Mouse (Mus musculus) left cerebral cortex, postnatal 25 days (tissue): Measurements from ENCODE around the gene Phrf1. TPM values are rescaled to one million over a fixed set of nuclear protein-coding genes. Genes with fewer than 3 reads are reported as not detected.

Experiments
- DNase-seq, 2 experiments: peaks; one replicate each; pipeline ENCODE4 v3.0.0; 2022; ENCODE audit warnings: low spot score in 2 of 2, mixed read lengths in 1 of 2
- intact Hi-C: fragments of 180-260 bp; cut with DNase I; formaldehyde crosslinking; loops from one replicate; pipeline ENCODE4 v1.15.1; 2025
- microRNA-seq, 2 experiments: library from miRNA; unstranded; fragments of <30 nt; microRNA quantifications; one replicate each; pipeline ENCODE4 v1.2.0; 2022
- total RNA-seq, 2 experiments: library from RNA; stranded (reverse); gene quantifications; 2 replicates each; pipeline ENCODE4 v1.2.3; 2021

Phrf1 gene
- total RNA-seq, 2 experiments from 2014 or later: 75.5 to 76.4 TPM

GRCm38 (mm10) chr7:141278766-141279590, 50.4 kb downstream of the Phrf1 start, which contains the start of gene Sct:
Sct (minus strand) TSS chr7:141279133.
- intact Hi-C loops: no loop called here
- no peak for DNase-seq

GRCm38 (mm10) chr7:141281442-141281841, 52.9 kb downstream of the Phrf1 start:
- intact Hi-C loops: no loop called here
- no peak for DNase-seq

DNA sequence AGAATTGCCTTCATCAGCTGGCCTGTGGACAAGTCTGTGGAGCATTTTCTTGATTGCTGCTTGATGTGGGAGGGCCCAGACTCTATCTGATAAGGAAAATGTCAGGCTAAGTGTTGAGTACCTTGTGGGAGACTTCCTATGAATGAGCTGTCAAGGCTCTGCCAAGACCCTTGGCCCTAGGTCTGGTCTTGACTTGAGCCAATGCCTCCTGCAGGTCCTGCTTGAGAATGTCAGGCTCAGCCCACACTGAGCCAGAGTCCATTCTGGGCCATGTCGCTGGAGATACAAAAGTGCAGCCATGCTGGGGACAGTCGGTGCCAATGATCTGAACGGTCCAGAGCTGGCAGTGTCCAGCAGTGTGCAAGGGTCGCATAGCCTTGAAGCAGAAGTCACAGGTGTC, 54.2 kb downstream of the Phrf1 start:
- intact Hi-C loops: no loop called here
- no peak for DNase-seq

GRCm38 (mm10) chr7:141288042-141288441, 59.5 kb downstream of the Phrf1 start:
- no peak for DNase-seq

GRCm38 (mm10) chr7:141291921-141292582, 63.5 kb downstream of the Phrf1 start, which contains the start of gene Drd4:
Drd4 (plus strand) TSS chr7:141292006.
- intact Hi-C loops: no loop called here
- peak in 1 of 2 experiments; percentile 43 for DNase-seq

More at GRCm38 (mm10) chr7:141288042-141288441, 59.5 kb downstream of the Phrf1 start:
- intact Hi-C loops: no loop called here

DNA sequence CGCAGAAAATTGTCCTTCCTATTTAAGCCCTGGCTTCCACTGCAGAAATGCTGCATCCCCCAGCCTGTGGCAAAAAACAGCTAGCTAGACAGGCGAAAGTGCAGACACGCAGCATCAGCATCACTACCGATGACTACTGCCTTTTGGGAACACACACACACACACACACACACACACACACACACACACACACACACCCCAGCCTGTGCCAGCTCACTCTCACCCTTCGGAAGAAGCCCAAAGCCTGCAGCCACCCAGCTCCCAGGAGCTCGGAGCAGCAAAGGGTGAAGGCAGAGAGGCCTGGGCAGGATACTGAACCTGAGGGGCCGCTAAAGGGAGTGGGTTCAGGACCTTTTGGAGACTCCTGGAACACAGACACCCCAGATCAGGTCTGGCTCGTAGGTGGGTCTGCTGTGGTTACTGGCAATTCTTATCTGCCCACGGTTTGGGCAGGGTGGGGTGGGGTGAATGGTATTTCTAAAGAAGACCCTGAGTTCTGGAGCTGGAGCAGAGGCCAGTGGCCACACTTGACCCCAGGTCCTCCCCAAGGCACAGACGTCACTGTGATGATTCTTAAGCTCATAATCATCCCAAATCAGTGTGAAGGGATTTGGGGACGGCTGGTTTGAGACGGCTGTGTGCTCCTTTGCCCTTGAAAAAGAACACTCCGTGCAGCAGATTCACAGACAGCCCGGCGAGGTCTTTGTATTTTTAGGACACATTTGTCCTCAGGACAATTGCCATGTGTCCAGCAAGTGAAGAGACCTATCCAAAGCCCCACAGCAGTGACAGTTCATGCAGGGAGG, 64.2 kb downstream of the Phrf1 start:
- intact Hi-C loops: no loop called here
- DNase-seq: peak in 1 of 2 experiments; percentile 40

- no peak for DNase-seq
- intact Hi-C loops: no loop called here
Observed at GRCm38 (mm10) chr7:141293852-141294471, 65.4 kb downstream of the Phrf1 start.

- DNase-seq: no peak
- intact Hi-C loops: no loop called here
Observed at GRCm38 (mm10) chr7:141294479-141294878, 65.9 kb downstream of the Phrf1 start.

- intact Hi-C loops: no loop called here
Observed at GRCm38 (mm10) chr7:141297926-141298650, 69.5 kb downstream of the Phrf1 start.

DNA sequence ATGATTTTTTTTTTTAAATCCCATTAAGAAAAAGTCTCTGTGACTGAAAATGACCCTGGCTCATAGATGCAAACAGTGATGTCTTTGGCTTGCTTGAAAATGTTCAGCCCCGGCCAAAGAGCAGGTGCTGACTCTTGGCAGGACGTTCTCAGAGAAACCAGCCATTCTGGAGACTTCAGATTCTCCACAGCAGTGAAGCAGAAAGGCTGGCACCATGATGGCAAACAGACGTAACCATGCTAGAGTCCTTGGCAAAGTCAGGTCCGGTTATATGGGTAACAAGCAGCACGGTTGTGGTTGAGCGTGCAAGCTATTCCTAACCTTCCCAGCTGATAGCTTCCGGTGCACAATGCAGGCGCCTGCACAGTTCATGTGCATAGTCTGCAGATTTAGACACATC, 70.6 kb downstream of the Phrf1 start:
- intact Hi-C loops: no loop called here
- DNase-seq: no peak

More at GRCm38 (mm10) chr7:141297926-141298650, 69.5 kb downstream of the Phrf1 start:
- no peak for DNase-seq

- intact Hi-C loops: no loop called here
- no peak for DNase-seq
Observed at GRCm38 (mm10) chr7:141301386-141301785, 72.8 kb downstream of the Phrf1 start.

DNA sequence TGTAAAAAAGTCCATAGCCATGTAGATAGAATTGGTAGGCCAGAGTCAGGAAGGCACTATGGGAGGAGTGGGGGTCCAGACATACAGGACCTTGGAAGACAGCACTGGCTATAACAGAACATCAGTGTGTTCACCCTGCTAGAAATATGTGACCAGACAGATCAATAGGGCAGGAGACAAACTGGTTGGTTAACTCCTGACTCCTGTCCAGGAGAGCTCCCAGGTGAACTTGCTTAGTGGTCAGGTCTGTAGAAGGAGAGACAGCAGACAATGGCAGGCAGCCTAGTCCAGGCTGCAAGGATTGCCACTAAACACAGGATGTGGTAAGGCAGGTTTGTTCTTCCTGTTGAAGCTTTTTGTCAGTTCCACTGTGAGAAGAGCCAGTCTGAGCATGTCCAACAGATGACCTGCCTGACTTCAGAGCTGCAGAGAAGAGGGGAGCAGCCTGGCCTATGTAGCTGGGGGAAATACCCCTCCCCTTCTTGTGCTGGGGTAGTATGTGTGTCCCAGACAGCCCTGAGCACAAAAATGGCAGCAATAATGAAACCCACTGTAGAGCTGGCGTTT, 74.2 kb downstream of the Phrf1 start:
- intact Hi-C loops: no loop called here
- no peak for DNase-seq

GRCm38 (mm10) chr7:141304537-141304936, 76.0 kb downstream of the Phrf1 start:
- no peak for DNase-seq
- intact Hi-C loops: no loop called here

Small RNAs within 50 kb of the gene (microRNA-seq; reads per million reads assigned to microRNA genes)
- 82.3 to 117 reads per million in 2 experiments for gene Mir210

Other genes with a start within 250 kb of the Phrf1 start
- gene Ifitm3, start 218.0 kb upstream of the Phrf1 start, total RNA-seq: 10 to 100 TPM in 1 of 2 experiments, 1 to 10 TPM in 1; 9.9 to 13.5 TPM
- gene Ifitm6, start 210.9 kb upstream of the Phrf1 start, total RNA-seq: not detected
- gene Gm17387, start 199.7 kb upstream of the Phrf1 start, total RNA-seq: not detected
- gene B4galnt4, start 167.7 kb upstream of the Phrf1 start, total RNA-seq: 10 to 100 TPM; 79.6 to 84.3 TPM
- under 1 TPM in 1 of 2 experiments, not detected in 1; 0.21 TPM for gene Pkp3, start 150.6 kb upstream of the Phrf1 start, total RNA-seq
- gene Sigirr, start 128.2 kb upstream of the Phrf1 start, total RNA-seq: 1 to 10 TPM; 2.9 to 3.2 TPM
- not detected for gene Ano9, start 111.0 kb upstream of the Phrf1 start, total RNA-seq
- 10 to 100 TPM; 47.3 to 53.6 TPM for gene Ptdss2, start 106.4 kb upstream of the Phrf1 start, total RNA-seq
- 10 to 100 TPM; 30.5 to 32.9 TPM for gene Rnh1, start 55.9 kb upstream of the Phrf1 start, total RNA-seq
- 100 to 1,000 TPM; 279 to 287 TPM for gene Hras, start 34.8 kb upstream of the Phrf1 start, total RNA-seq
- 1 to 10 TPM; 3.1 to 4.4 TPM for gene Lrrc56, start 34.6 kb upstream of the Phrf1 start, total RNA-seq
- gene Lmntd2, start 14.7 kb upstream of the Phrf1 start, total RNA-seq: not detected
- gene Rassf7, start 12.9 kb upstream of the Phrf1 start, total RNA-seq: 1 to 10 TPM in 1 of 2 experiments, under 1 TPM in 1; 0.78 to 1.5 TPM
- 1 to 10 TPM in 1 of 2 experiments, under 1 TPM in 1; 0.78 to 1.1 TPM for gene Irf7, start 37.7 kb downstream of the Phrf1 start, total RNA-seq
- not detected for gene Cdhr5, start 48.0 kb downstream of the Phrf1 start, total RNA-seq
- not detected for gene Sct, start 50.3 kb downstream of the Phrf1 start, total RNA-seq
- gene Drd4, start 63.2 kb downstream of the Phrf1 start, total RNA-seq: under 1 TPM; 0.41 to 0.66 TPM
- gene Deaf1, start 98.9 kb downstream of the Phrf1 start, total RNA-seq: 10 to 100 TPM; 71.8 to 76.6 TPM
- gene Tmem80, start 99.0 kb downstream of the Phrf1 start, total RNA-seq: 10 to 100 TPM; 33.4 to 34.6 TPM
- gene Eps8l2, start 110.1 kb downstream of the Phrf1 start, total RNA-seq: 1 to 10 TPM; 3.0 to 3.3 TPM
- gene Taldo1, start 163.4 kb downstream of the Phrf1 start, total RNA-seq: 100 to 1,000 TPM; 103 TPM
- gene Gatd1, start 185.4 kb downstream of the Phrf1 start, total RNA-seq: 10 to 100 TPM; 41.3 to 48.4 TPM
- gene Cend1, start 200.7 kb downstream of the Phrf1 start, total RNA-seq: 100 to 1,000 TPM; 288 to 314 TPM
- 100 to 1,000 TPM; 292 to 311 TPM for gene Slc25a22, start 209.1 kb downstream of the Phrf1 start, total RNA-seq
- gene Pidd1, start 215.2 kb downstream of the Phrf1 start, total RNA-seq: under 1 TPM; 0.64 to 0.96 TPM
- gene Rplp2, start 218.6 kb downstream of the Phrf1 start, total RNA-seq: 100 to 1,000 TPM; 488 to 498 TPM
- 10 to 100 TPM; 21.4 to 28.6 TPM for gene Pnpla2, start 226.4 kb downstream of the Phrf1 start, total RNA-seq
- 1 to 10 TPM; 2.5 to 4.1 TPM for gene Cracr2b, start 232.3 kb downstream of the Phrf1 start, total RNA-seq
- 10 to 100 TPM; 25.3 to 29.6 TPM for gene Cd151, start 238.6 kb downstream of the Phrf1 start, total RNA-seq
- gene Polr2l, start 246.3 kb downstream of the Phrf1 start, total RNA-seq: 10 to 100 TPM; 40.8 to 45.7 TPM
- 10 to 100 TPM; 13.8 to 16.6 TPM for gene Tspan4, start 246.5 kb downstream of the Phrf1 start, total RNA-seq